Comparison of ENCODE assay signal across 21 mouse cellular contexts in genomic region chr15:6792846-6793245, GRCm38 (mm10).
DNase-seq lines count a peak whose midpoint lies in the region; ATAC-seq and TF ChIP-seq lines count a peak whose summit lies in the region.
"Had no signal": no experiment of that assay in that cellular context is flagged by ENCODE, and none has a peak within 500 bp of the region (broad histone marks: within the 10 kb centered on the region; RNA-seq: fewer than 3 reads in every experiment).

No protein-coding gene starts in this region.

- intact Hi-C loops in heart, postnatal 25 days (cut with DNase I): no loop called here
- intact Hi-C loops in left cerebral cortex, adult 2 months (cut with DNase I): no loop called here

- H3K4me3 ChIP-seq in left cerebral cortex, adult 2 months: no peak overlapping the region
- no peak overlapping the region for H3K4me3 ChIP-seq in midbrain, postnatal 0 days (ENCODE audit: low read depth, low read length)
- H3K4me3 ChIP-seq in midbrain, embryonic 16.5 days (ENCODE audit: low read depth, low read length): no peak overlapping the region
- H3K4me3 ChIP-seq: embryonic facial prominence, embryonic 13.5 days; forebrain, embryonic 12.5 days; heart, adult 2 months; heart, embryonic 15.5 days; hindbrain, embryonic 10.5 days; hindbrain, embryonic 15.5 days had no signal

- no peaks in the 10 kb centered on the region for H3K4me1 ChIP-seq in midbrain, postnatal 0 days (ENCODE audit: insufficient read depth, low read length)
- H3K4me1 ChIP-seq in midbrain, embryonic 16.5 days (ENCODE audit: control insufficient read depth, insufficient read depth, low read length): no peaks in the 10 kb centered on the region
- H3K4me1 ChIP-seq: embryonic facial prominence, embryonic 13.5 days; forebrain, embryonic 12.5 days; heart, embryonic 15.5 days; hindbrain, embryonic 10.5 days; hindbrain, embryonic 15.5 days had no signal

- H3K9me3 ChIP-seq in midbrain, postnatal 0 days (ENCODE audit: low read length): no peaks in the 10 kb centered on the region
- no peaks in the 10 kb centered on the region for H3K9me3 ChIP-seq in midbrain, embryonic 16.5 days (replicated peaks; ENCODE audit: control insufficient read depth, low read length, poor library complexity, severe bottlenecking)
- H3K9me3 ChIP-seq: embryonic facial prominence, embryonic 13.5 days; forebrain, embryonic 12.5 days; heart, embryonic 15.5 days; hindbrain, embryonic 10.5 days; hindbrain, embryonic 15.5 days had no signal

- peaks cover 79% of the 10 kb centered on the region for H3K36me3 ChIP-seq in midbrain, postnatal 0 days (ENCODE audit: insufficient read depth, low read length)
- H3K36me3 ChIP-seq in midbrain, embryonic 16.5 days (ENCODE audit: control insufficient read depth, insufficient read depth, low read length): peaks cover 55% of the 10 kb centered on the region

- no peak overlapping the region for H3K4me2 ChIP-seq in midbrain, postnatal 0 days (ENCODE audit: low read depth, low read length, poor library complexity, severe bottlenecking)
- H3K4me2 ChIP-seq in midbrain, embryonic 16.5 days (ENCODE audit: low read length): no peak overlapping the region
- H3K4me2 ChIP-seq: embryonic facial prominence, embryonic 13.5 days; forebrain, embryonic 12.5 days; heart, embryonic 11.5 days; heart, embryonic 15.5 days; hindbrain, embryonic 15.5 days had no signal

- no peak overlapping the region for H3K9ac ChIP-seq in midbrain, postnatal 0 days (replicated peaks; ENCODE audit: low read length, poor library complexity, severe bottlenecking)
- no peak overlapping the region for H3K9ac ChIP-seq in midbrain, embryonic 16.5 days (ENCODE audit: low read depth, low read length)
- H3K9ac ChIP-seq: embryonic facial prominence, embryonic 13.5 days; forebrain, embryonic 12.5 days; heart, embryonic 15.5 days; hindbrain, embryonic 15.5 days had no signal

- WGBS in midbrain, postnatal 0 days: 82% methylated on average over 7 of the region's 7 CpGs
- WGBS in midbrain, embryonic 16.5 days: 86% methylated on average over 7 of the region's 7 CpGs

- no peaks in the 10 kb centered on the region for H3K27me3 ChIP-seq in midbrain, postnatal 0 days (ENCODE audit: insufficient read depth, low read length)
- H3K27me3 ChIP-seq in midbrain, embryonic 16.5 days (ENCODE audit: control insufficient read depth, insufficient read depth, low read depth, low read length): no peaks in the 10 kb centered on the region
- H3K27me3 ChIP-seq: CH12.LX; embryonic facial prominence, embryonic 13.5 days; forebrain, embryonic 12.5 days; heart, embryonic 15.5 days; hindbrain, embryonic 15.5 days; Patski had no signal

- TF ChIP-seq CTCF in left cerebral cortex, adult 2 months (IDR thresholded peaks at IDR 0.05): peak; percentile 5; the same call in 1 of the 2 replicates
- TF ChIP-seq CTCF in midbrain, postnatal 0 days (IDR thresholded peaks at IDR 0.05): peak; percentile 45

- peak; percentile 73 for DNase-seq in heart, adult 11 months
- DNase-seq in heart, postnatal 25 days (ENCODE audit: low spot score): no peak
- DNase-seq in left cerebral cortex, adult 2 months (ENCODE audit: extremely low spot score in 1 of 2, low spot score in 2 of 2): no peak
- no peak for DNase-seq in left cerebral cortex, adult 11 months (ENCODE audit: low spot score)
- peak; percentile 18 for DNase-seq in midbrain, postnatal 0 days (ENCODE audit: low spot score)
- DNase-seq: adrenal gland, adult 2 months; adrenal gland, postnatal 25 days; cerebellum, adult 18-20 months; cerebellum, adult 9-11 months; cerebellum, postnatal 36 days; heart, adult 2 months; heart, postnatal 14 days had no signal

- H3K27ac ChIP-seq in left cerebral cortex, adult 2 months: no peak overlapping the region
- H3K27ac ChIP-seq in midbrain, postnatal 0 days (ENCODE audit: low read depth, low read length): no peak overlapping the region
- H3K27ac ChIP-seq in midbrain, embryonic 16.5 days (ENCODE audit: low read length): no peak overlapping the region
- H3K27ac ChIP-seq: embryonic facial prominence, embryonic 13.5 days; forebrain, embryonic 12.5 days; heart, adult 2 months; heart, embryonic 15.5 days; hindbrain, embryonic 10.5 days; hindbrain, embryonic 15.5 days had no signal

- ATAC-seq in midbrain, postnatal 0 days (ENCODE audit: low FRiP score): no peak
- ATAC-seq in midbrain, embryonic 16.5 days: no peak
- ATAC-seq: Patski had no signal

Comparison
In these comparisons a context has a peak if more than half of its experiments do, and no peak if none do; other contexts are left out.
1. DNase-seq: peak in heart, adult 11 months (single experiment) and midbrain, postnatal 0 days (single experiment); none in heart, postnatal 25 days (single experiment), left cerebral cortex, adult 2 months (0 of 2) and left cerebral cortex, adult 11 months (single experiment).